Mouse (Mus musculus) limb, embryonic 13.5 days (tissue): Measurements from ENCODE around the gene Ror1. TPM values are rescaled to one million over a fixed set of nuclear protein-coding genes. Genes with fewer than 3 reads are reported as not detected.

Experiments used
- ATAC-seq: fragments of 200-750 bp; cut with Nextera tagmentation; 2 replicates; pipeline ENCODE4 v1.8.0; 2017; ENCODE audit warnings: low read depth, moderate number of reproducible peaks, moderate TSS enrichment; ENCODE audit not compliant: low FRiP score
- H3K27ac ChIP-seq: fragments of 300-500 bp; sonication (generic); 2 replicates; pipeline ENCODE4 v1.5.1; 2015; ENCODE audit warnings: inconsistent platforms, mild to moderate bottlenecking, moderate library complexity
- H3K27me3 ChIP-seq: fragments of 300-500 bp; sonication (generic); 2 replicates; pipeline ENCODE4 v1.6.1; 2015; ENCODE audit warnings: mild to moderate bottlenecking, inconsistent platforms
- H3K36me3 ChIP-seq: fragments of 300-500 bp; sonication (generic); 2 replicates; pipeline ENCODE4 v1.6.1; 2015; ENCODE audit warnings: inconsistent platforms, mild to moderate bottlenecking, moderate library complexity
- H3K4me1 ChIP-seq: fragments of 300-500 bp; sonication (generic); 2 replicates; pipeline ENCODE4 v1.6.1; 2015; ENCODE audit warnings: inconsistent platforms
- H3K4me2 ChIP-seq: fragments of 300-500 bp; sonication (generic); replicated peaks from 2 replicates; pipeline ENCODE4 v1.6.1; 2015; ENCODE audit warnings: inconsistent platforms, mild to moderate bottlenecking, moderate library complexity
- H3K4me3 ChIP-seq: fragments of 300-500 bp; sonication (generic); 2 replicates; pipeline ENCODE4 v1.5.1; 2015; ENCODE audit warnings: moderate library complexity, mild to moderate bottlenecking, inconsistent platforms
- H3K9ac ChIP-seq: fragments of 300-500 bp; sonication (generic); 2 replicates; pipeline ENCODE4 v1.6.1; 2015; ENCODE audit warnings: mild to moderate bottlenecking, inconsistent platforms
- H3K9me3 ChIP-seq: fragments of 300-500 bp; sonication (generic); 2 replicates; pipeline ENCODE4 v1.6.1; 2016; ENCODE audit warnings: inconsistent platforms
- WGBS: fragments of 180-500 bp; shearing (Covaris S2); methylation state at CpG from one replicate; pipeline ENCODE4 v1.1.7; 2015; 5-methylcytosine and 5-hydroxymethylcytosine counted together
- polyA plus RNA-seq: library from polyadenylated mRNA; unstranded; fragments of >200 nt; fragmentation: Nextera tagmentation; extraction: Ambion mirVana; gene quantifications from 2 replicates; pipeline ENCODE4 v1.2.1, GENCODE M21; 2015

Ror1 gene
- polyA plus RNA-seq, 1 experiment from 2014 or later = 11.8 TPM

GRCm38 (mm10) chr4:100244701-100245100 lies 149.1 kb downstream of the Ror1 start:
- 73% methylated on average over 6 of the region's 6 CpGs for WGBS
- Histone ChIP-seq H3K36me3 (no peaks in the 10 kb centered on the region), H3K27ac (no peak overlapping the region), H3K4me2 (no peak overlapping the region), H3K27me3 (no peaks in the 10 kb centered on the region), H3K4me3 (no peak overlapping the region), H3K9me3 (no peaks in the 10 kb centered on the region), H3K4me1 (peaks cover 26% of the 10 kb centered on the region), H3K9ac (no peak overlapping the region)
- ATAC-seq = peak; percentile 44; the same call in 1 of the 2 replicates

- ATAC-seq = no peak
- 61% methylated on average over 7 of the region's 7 CpGs for WGBS
- H3K4me3 ChIP-seq = no peak overlapping the region
- H3K4me2 ChIP-seq = no peak overlapping the region
- H3K9ac ChIP-seq = no peak overlapping the region
- H3K27ac ChIP-seq = no peak overlapping the region
- no peaks in the 10 kb centered on the region for H3K36me3 ChIP-seq
- peaks cover 4% of the 10 kb centered on the region; the same call in 1 of the 2 replicates for H3K9me3 ChIP-seq
- H3K4me1 ChIP-seq = peaks cover 19% of the 10 kb centered on the region
- H3K27me3 ChIP-seq = no peaks in the 10 kb centered on the region
Observed at GRCm38 (mm10) chr4:100247826-100248225, 152.2 kb downstream of the Ror1 start.

GRCm38 (mm10) chr4:100248273-100248672 lies 152.7 kb downstream of the Ror1 start:
- Histone ChIP-seq H3K9me3 (peaks cover 4% of the 10 kb centered on the region; the same call in 1 of the 2 replicates), H3K4me2 (no peak overlapping the region), H3K36me3 (no peaks in the 10 kb centered on the region), H3K27me3 (no peaks in the 10 kb centered on the region), H3K4me3 (no peak overlapping the region), H3K27ac (no peak overlapping the region), H3K4me1 (peaks cover 19% of the 10 kb centered on the region), H3K9ac (no peak overlapping the region)
- WGBS = 73% methylated on average over 2 of the region's 2 CpGs
- ATAC-seq = no peak

- H3K9ac ChIP-seq = no peak overlapping the region
- no peak overlapping the region for H3K4me2 ChIP-seq
- no peaks in the 10 kb centered on the region for H3K36me3 ChIP-seq
- peaks cover 14% of the 10 kb centered on the region for H3K4me1 ChIP-seq
- H3K4me3 ChIP-seq = no peak overlapping the region
- no peaks in the 10 kb centered on the region for H3K27me3 ChIP-seq
- 80% methylated on average over 2 of the region's 2 CpGs for WGBS
- no peak for ATAC-seq
- no peak overlapping the region for H3K27ac ChIP-seq
- peaks cover 4% of the 10 kb centered on the region; the same call in 1 of the 2 replicates for H3K9me3 ChIP-seq
Observed at GRCm38 (mm10) chr4:100251270-100251669, 155.7 kb downstream of the Ror1 start.

GRCm38 (mm10) chr4:100252050-100252449 lies 156.5 kb downstream of the Ror1 start:
- no peaks in the 10 kb centered on the region for H3K36me3 ChIP-seq
- no peaks in the 10 kb centered on the region for H3K27me3 ChIP-seq
- no peak overlapping the region for H3K27ac ChIP-seq
- ATAC-seq = no peak
- no peak overlapping the region for H3K4me3 ChIP-seq
- no peak overlapping the region for H3K9ac ChIP-seq
- peaks cover 14% of the 10 kb centered on the region for H3K4me1 ChIP-seq
- 53% methylated on average over 1 of the region's 1 CpGs for WGBS
- H3K9me3 ChIP-seq = peaks cover 4% of the 10 kb centered on the region; the same call in 1 of the 2 replicates
- no peak overlapping the region for H3K4me2 ChIP-seq

- no peak overlapping the region for H3K4me2 ChIP-seq
- H3K27me3 ChIP-seq = no peaks in the 10 kb centered on the region
Observed at GRCm38 (mm10) chr4:100252646-100253045, 157.1 kb downstream of the Ror1 start.

GRCm38 (mm10) chr4:100253401-100253800 lies 157.8 kb downstream of the Ror1 start:
- Histone ChIP-seq H3K4me3 (no peak overlapping the region), H3K4me2 (no peak overlapping the region), H3K27ac (no peak overlapping the region), H3K9ac (no peak overlapping the region), H3K36me3 (no peaks in the 10 kb centered on the region), H3K9me3 (peaks cover 4% of the 10 kb centered on the region; the same call in 1 of the 2 replicates), H3K4me1 (peaks cover 6% of the 10 kb centered on the region), H3K27me3 (no peaks in the 10 kb centered on the region)
- no peak for ATAC-seq
- WGBS = 67% methylated on average over 9 of the region's 9 CpGs

More at GRCm38 (mm10) chr4:100252646-100253045, 157.1 kb downstream of the Ror1 start:
- no peak for ATAC-seq
- H3K27ac ChIP-seq = no peak overlapping the region
- peaks cover 13% of the 10 kb centered on the region for H3K4me1 ChIP-seq
- 78% methylated on average over 10 of the region's 10 CpGs for WGBS
- no peak overlapping the region for H3K4me3 ChIP-seq
- H3K9ac ChIP-seq = no peak overlapping the region
- H3K36me3 ChIP-seq = no peaks in the 10 kb centered on the region
- H3K9me3 ChIP-seq = peaks cover 4% of the 10 kb centered on the region; the same call in 1 of the 2 replicates

GRCm38 (mm10) chr4:100253831-100254230 lies 158.2 kb downstream of the Ror1 start:
- H3K9me3 ChIP-seq = peaks cover 4% of the 10 kb centered on the region; the same call in 1 of the 2 replicates
- ATAC-seq = no peak
- peaks cover 2% of the 10 kb centered on the region; the same call in 1 of the 2 replicates for H3K4me1 ChIP-seq
- no peaks in the 10 kb centered on the region for H3K36me3 ChIP-seq
- H3K27ac ChIP-seq = no peak overlapping the region
- 70% methylated on average over 7 of the region's 7 CpGs for WGBS
- no peak overlapping the region for H3K9ac ChIP-seq
- H3K4me2 ChIP-seq = no peak overlapping the region
- H3K27me3 ChIP-seq = no peaks in the 10 kb centered on the region
- H3K4me3 ChIP-seq = no peak overlapping the region

- Histone ChIP-seq H3K27me3 (no peaks in the 10 kb centered on the region), H3K27ac (no peak overlapping the region), H3K9ac (no peak overlapping the region), H3K36me3 (no peaks in the 10 kb centered on the region), H3K4me1 (no peaks in the 10 kb centered on the region), H3K9me3 (no peaks in the 10 kb centered on the region), H3K4me2 (no peak overlapping the region), H3K4me3 (no peak overlapping the region)
- 87% methylated on average over 5 of the region's 5 CpGs for WGBS
- no peak for ATAC-seq
Observed at GRCm38 (mm10) chr4:100258462-100258861, 162.9 kb downstream of the Ror1 start.

GRCm38 (mm10) chr4:100263917-100264316 lies 168.3 kb downstream of the Ror1 start:
- H3K27me3 ChIP-seq = no peaks in the 10 kb centered on the region
- H3K4me2 ChIP-seq = no peak overlapping the region
- no peak for ATAC-seq
- no peak overlapping the region for H3K9ac ChIP-seq
- H3K9me3 ChIP-seq = 0 out of 2 replicates have a peak, but pooled peaks cover 3% of the 10 kb centered on the region
- no peaks in the 10 kb centered on the region for H3K36me3 ChIP-seq
- H3K4me1 ChIP-seq = no peaks in the 10 kb centered on the region
- no peak overlapping the region for H3K4me3 ChIP-seq
- 91% methylated on average over 1 of the region's 1 CpGs for WGBS
- no peak overlapping the region for H3K27ac ChIP-seq

- WGBS = 67% methylated on average over 10 of the region's 10 CpGs
- no peak for ATAC-seq
- Histone ChIP-seq H3K9me3 (no peaks in the 10 kb centered on the region), H3K36me3 (no peaks in the 10 kb centered on the region), H3K27me3 (no peaks in the 10 kb centered on the region), H3K4me1 (no peaks in the 10 kb centered on the region), H3K4me2 (no peak overlapping the region), H3K4me3 (no peak overlapping the region), H3K9ac (no peak overlapping the region), H3K27ac (no peak overlapping the region)
Observed at GRCm38 (mm10) chr4:100271059-100271735, 175.6 kb downstream of the Ror1 start.

- no peak overlapping the region for H3K27ac ChIP-seq
- H3K4me2 ChIP-seq = no peak overlapping the region
- H3K27me3 ChIP-seq = no peaks in the 10 kb centered on the region
- no peak overlapping the region for H3K4me3 ChIP-seq
- no peak for ATAC-seq
- H3K9me3 ChIP-seq = no peaks in the 10 kb centered on the region
- no peaks in the 10 kb centered on the region for H3K36me3 ChIP-seq
- WGBS = 65% methylated on average over 6 of the region's 6 CpGs
- H3K9ac ChIP-seq = no peak overlapping the region
- no peaks in the 10 kb centered on the region for H3K4me1 ChIP-seq
Observed at GRCm38 (mm10) chr4:100271736-100272127, 176.1 kb downstream of the Ror1 start.

- WGBS = 90% methylated on average over 3 of the region's 3 CpGs
- no peak overlapping the region for H3K4me3 ChIP-seq
- H3K4me2 ChIP-seq = no peak overlapping the region
- no peaks in the 10 kb centered on the region for H3K27me3 ChIP-seq
- no peaks in the 10 kb centered on the region for H3K9me3 ChIP-seq
- no peak for ATAC-seq
- no peak overlapping the region for H3K27ac ChIP-seq
- no peaks in the 10 kb centered on the region for H3K4me1 ChIP-seq
- H3K36me3 ChIP-seq = no peaks in the 10 kb centered on the region
- no peak overlapping the region for H3K9ac ChIP-seq
Observed at GRCm38 (mm10) chr4:100273356-100273755, 177.8 kb downstream of the Ror1 start.
